Mouse (Mus musculus) lung, postnatal 0 days (tissue): ENCODE measurements at regions not wholly inside any gene's neighbourhood (a gene's known extent, or its start where the extent isn't known, plus 50 kb on each side); places are given as distances from the start of the nearest gene placed in this dataset.

ENCODE experiments used
- CTCF ChIP-seq: IDR thresholded peaks from 2 replicates; pipeline ENCODE4 v1.5.1; 2016; ENCODE audit warnings: antibody characterized with exemption, mild to moderate bottlenecking
- EP300 ChIP-seq: IDR thresholded peaks from 2 replicates; pipeline ENCODE4 v1.6.1; 2016; ENCODE audit warnings: antibody characterized with exemption, mild to moderate bottlenecking, control low read depth

DNA sequence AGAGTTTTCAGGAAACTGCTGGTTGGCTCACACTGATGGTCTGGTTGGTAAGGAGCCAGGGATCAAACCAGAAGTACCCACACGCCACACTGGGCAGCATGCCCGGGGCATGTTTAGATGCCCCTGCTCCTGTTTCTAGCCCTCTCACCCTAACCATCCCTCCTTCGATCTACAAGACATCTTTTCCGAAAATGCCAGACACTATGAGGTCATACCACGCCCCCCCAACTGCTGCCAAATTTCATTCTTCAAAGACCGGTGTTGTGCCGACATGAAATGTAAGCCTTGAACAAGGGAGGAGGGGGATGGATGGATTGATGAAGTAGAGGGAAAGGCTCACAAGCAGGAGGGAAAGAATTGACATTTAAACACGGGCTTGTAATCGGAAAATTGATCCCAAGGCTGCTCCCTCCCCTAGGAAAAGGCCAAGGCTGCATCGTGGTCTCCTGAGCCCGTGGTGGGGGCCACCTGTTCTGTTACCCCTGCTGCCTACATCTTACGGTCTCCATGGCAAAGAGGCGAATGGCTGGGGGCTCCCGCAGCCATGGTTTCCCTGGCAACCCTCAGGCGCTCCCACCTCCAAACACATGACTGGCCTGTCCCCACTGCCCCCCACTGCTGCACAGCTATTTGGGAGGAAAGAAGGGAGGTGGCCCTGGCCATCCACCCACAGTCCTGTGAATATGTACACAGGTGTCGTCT, 163.1 kb downstream of the Trim29 start:
- TF ChIP-seq EP300 (no peak), CTCF (no peak)
